Mouse (Mus musculus) stomach, embryonic 14.5 days (tissue): Measurements from ENCODE around the gene Zfp260. TPM values are rescaled to one million over a fixed set of nuclear protein-coding genes. Genes with fewer than 3 reads are reported as not detected.
A peak's percentile ranks its signal among the peaks of the same experiment; 100 is the strongest.

Experiments
- ATAC-seq: fragments of 200-750 bp; cut with Nextera tagmentation; 2 replicates; pipeline ENCODE4 v1.8.0; 2017; ENCODE audit warnings: low read depth, moderate TSS enrichment; ENCODE audit not compliant: insufficient number of reproducible peaks, insufficient read depth, low FRiP score
- H3K27ac ChIP-seq: fragments of 300-500 bp; sonication (generic); 2 replicates; pipeline ENCODE4 v1.5.1; 2014; ENCODE audit warnings: mild to moderate bottlenecking, low read length, moderate library complexity, mixed read lengths
- H3K27me3 ChIP-seq: fragments of 300-500 bp; sonication (generic); 2 replicates; pipeline ENCODE4 v1.6.1; 2014; ENCODE audit warnings: low read length, control low read depth, mixed read lengths; ENCODE audit not compliant: control insufficient read depth, insufficient read depth
- H3K36me3 ChIP-seq: fragments of 300-500 bp; sonication (generic); 2 replicates; pipeline ENCODE4 v1.6.1; 2014; ENCODE audit warnings: mild to moderate bottlenecking, control low read depth, low read length, moderate library complexity, mixed read lengths; ENCODE audit not compliant: control insufficient read depth, insufficient read depth
- H3K4me1 ChIP-seq: fragments of 300-500 bp; sonication (generic); 2 replicates; pipeline ENCODE4 v1.6.1; 2014; ENCODE audit warnings: low read length, control low read depth, mixed read lengths; ENCODE audit not compliant: control insufficient read depth, insufficient read depth
- H3K4me2 ChIP-seq: fragments of 300-500 bp; sonication (generic); replicated peaks from 2 replicates; pipeline ENCODE4 v1.6.1; 2014; ENCODE audit warnings: low read depth, low read length, control low read depth
- H3K4me3 ChIP-seq: fragments of 300-500 bp; sonication (generic); 2 replicates; pipeline ENCODE4 v1.5.1; 2014; ENCODE audit warnings: low read depth, low read length, control low read depth
- H3K9ac ChIP-seq: fragments of 300-500 bp; sonication (generic); replicated peaks from 2 replicates; pipeline ENCODE4 v1.6.1; 2014; ENCODE audit warnings: low read depth, mild to moderate bottlenecking, control low read depth, low read length, moderate library complexity, mixed read lengths
- H3K9me3 ChIP-seq: fragments of 300-500 bp; sonication (generic); 2 replicates; pipeline ENCODE4 v1.6.1; 2016; ENCODE audit warnings: low read depth, low read length, control low read depth; ENCODE audit not compliant: control insufficient read depth
- WGBS: fragments of 180-500 bp; shearing (Covaris S2); extraction: QIAGEN DNeasy Blood & Tissue Kit; methylation state at CpG from one replicate; pipeline ENCODE4 v1.1.7; 2014; 5-methylcytosine and 5-hydroxymethylcytosine counted together
- polyA plus RNA-seq: library from polyadenylated mRNA; unstranded; fragments of >200 nt; fragmentation: Nextera tagmentation; extraction: Ambion mirVana; gene quantifications from 2 replicates; pipeline ENCODE4 v1.2.1, GENCODE M21; 2014

Gene Zfp260
- 132 and 142 TPM in 2 replicates for polyA plus RNA-seq

DNA sequence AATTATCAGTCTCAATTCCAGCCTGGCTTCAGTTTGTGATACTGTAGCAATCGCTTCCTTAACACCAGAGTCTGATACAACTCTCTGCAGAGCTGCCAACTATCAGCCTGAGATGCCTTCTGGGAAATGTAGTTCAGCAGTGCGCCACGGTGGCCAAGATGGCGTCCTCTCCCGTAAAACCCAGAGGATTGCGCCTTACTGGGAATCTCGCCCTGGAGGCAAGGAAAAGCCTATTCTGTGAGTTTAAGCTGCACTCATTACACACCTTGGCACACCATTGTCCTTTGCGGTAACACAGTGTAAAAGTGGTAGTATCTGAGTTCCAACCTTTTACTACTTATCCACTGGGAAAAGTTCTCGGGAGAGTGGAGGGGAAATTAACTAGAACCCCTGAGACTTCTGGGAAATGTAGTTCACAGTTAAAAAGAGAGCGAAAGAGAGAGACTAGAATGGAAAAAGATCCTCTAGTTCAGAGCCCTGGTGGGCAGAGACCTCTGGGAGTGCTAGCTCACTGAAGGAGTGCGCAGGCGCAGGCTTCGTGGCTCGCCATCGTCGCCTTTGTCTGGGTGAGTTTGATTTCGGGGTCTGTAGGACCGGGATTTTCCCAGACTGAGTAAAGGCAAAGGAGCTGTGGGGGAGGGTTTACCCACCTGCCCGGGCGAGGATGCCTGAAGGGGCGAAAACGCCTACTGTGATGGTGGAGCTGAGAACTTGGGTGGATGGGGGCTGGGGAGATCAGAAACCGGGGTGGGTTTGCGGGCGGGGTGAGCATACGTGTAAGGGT is at the start of gene Zfp260:
Gene Zfp260 (plus strand): TSS at position 132 of the 784 bp plus-strand sequence.
- H3K9ac ChIP-seq, result peak within 1 kb of the TSS; percentile 62
- H3K9me3 ChIP-seq, result no peaks in the 10 kb centered on the region
- H3K4me3 ChIP-seq, result peak within 1 kb of the TSS; percentile 53
- H3K27me3 ChIP-seq, result no peaks in the 10 kb centered on the region
- peak within 1 kb of the TSS; percentile 83 for H3K4me2 ChIP-seq
- ATAC-seq, result peak; percentile 82
- WGBS, result under 1% methylated on average over 26 of the region's 26 CpGs
- peak within 1 kb of the TSS; percentile 93 for H3K27ac ChIP-seq
- peaks cover 10% of the 10 kb centered on the region for H3K4me1 ChIP-seq
- H3K36me3 ChIP-seq, result peaks cover 13% of the 10 kb centered on the region; the same call in 1 of the 2 replicates

GRCm38 (mm10) chr7:30048126-30048525 is 46.5 kb upstream of the Zfp260 start:
- Histone ChIP-seq H3K4me2 (no peak overlapping the region), H3K9ac (no peak overlapping the region), H3K4me1 (peaks cover 5% of the 10 kb centered on the region; the same call in 1 of the 2 replicates), H3K27me3 (no peaks in the 10 kb centered on the region), H3K4me3 (no peak overlapping the region), H3K36me3 (no peaks in the 10 kb centered on the region), H3K27ac (no peak overlapping the region), H3K9me3 (no peaks in the 10 kb centered on the region)
- no peak for ATAC-seq
- WGBS, result 84% methylated on average over 4 of the region's 4 CpGs

DNA sequence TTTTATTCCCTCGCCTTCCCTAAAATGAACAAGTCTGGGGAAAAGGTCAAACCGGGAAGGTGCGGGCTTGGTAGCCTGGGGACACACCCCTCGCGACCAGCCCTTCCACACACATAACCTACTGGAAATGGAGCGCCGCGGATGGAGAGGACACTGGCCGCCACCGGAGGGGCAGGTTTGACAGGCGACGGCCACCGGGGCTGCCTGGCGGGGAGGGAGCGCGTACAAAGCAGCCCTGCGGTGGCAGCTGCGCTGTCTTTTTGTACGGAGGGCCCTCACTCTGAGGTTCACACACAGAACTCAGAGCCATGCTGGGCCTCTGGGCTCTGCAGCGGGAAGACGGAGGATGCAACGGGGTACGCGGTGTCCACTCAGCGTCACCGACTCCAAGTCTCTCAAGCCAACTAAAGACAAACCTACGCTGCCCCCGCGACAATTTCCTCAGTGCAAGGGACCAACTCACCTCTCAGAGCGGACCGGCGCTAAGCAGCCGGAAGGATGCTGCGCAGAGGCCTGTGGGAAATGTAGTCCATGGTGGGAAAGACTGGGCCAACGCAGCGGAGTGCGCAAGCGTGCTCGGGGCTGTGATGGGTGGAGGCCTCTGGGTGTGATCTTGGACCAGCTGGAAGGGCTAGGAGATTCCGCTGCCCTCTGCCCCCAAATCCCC is 43.6 kb upstream of the Zfp260 start, which contains the start of gene Zfp14:
Gene Zfp14 (minus strand): TSS at position 499 of the 667 bp plus-strand sequence.
- Histone ChIP-seq H3K4me1 (peaks cover 5% of the 10 kb centered on the region; the same call in 1 of the 2 replicates), H3K27me3 (no peaks in the 10 kb centered on the region), H3K36me3 (no peaks in the 10 kb centered on the region), H3K4me2 (peak within 1 kb of the TSS; percentile 79), H3K9me3 (no peaks in the 10 kb centered on the region), H3K9ac (peak within 1 kb of the TSS; percentile 67), H3K4me3 (peak within 1 kb of the TSS; percentile 82), H3K27ac (peak within 1 kb of the TSS; percentile 63)
- WGBS, result under 1% methylated on average over 40 of the region's 40 CpGs
- ATAC-seq, result peak; percentile 97

- Histone ChIP-seq H3K9me3 (no peaks in the 10 kb centered on the region), H3K4me1 (peaks cover 5% of the 10 kb centered on the region; the same call in 1 of the 2 replicates), H3K9ac (no peak overlapping the region), H3K27me3 (no peaks in the 10 kb centered on the region), H3K4me2 (no peak overlapping the region), H3K36me3 (no peaks in the 10 kb centered on the region), H3K27ac (no peak overlapping the region), H3K4me3 (no peak overlapping the region)
- ATAC-seq, result no peak
- under 1% methylated on average over 3 of the region's 3 CpGs for WGBS
Observed at GRCm38 (mm10) chr7:30053591-30053990, 41.0 kb upstream of the Zfp260 start.

- 73% methylated on average over 6 of the region's 6 CpGs for WGBS
- Histone ChIP-seq H3K9me3 (no peaks in the 10 kb centered on the region), H3K4me1 (no peaks in the 10 kb centered on the region), H3K4me2 (no peak overlapping the region), H3K27ac (no peak overlapping the region), H3K36me3 (peaks cover 15% of the 10 kb centered on the region), H3K27me3 (no peaks in the 10 kb centered on the region), H3K9ac (no peak overlapping the region), H3K4me3 (no peak overlapping the region)
- ATAC-seq, result no peak
Observed at GRCm38 (mm10) chr7:30060341-30060740, 34.2 kb upstream of the Zfp260 start.

DNA sequence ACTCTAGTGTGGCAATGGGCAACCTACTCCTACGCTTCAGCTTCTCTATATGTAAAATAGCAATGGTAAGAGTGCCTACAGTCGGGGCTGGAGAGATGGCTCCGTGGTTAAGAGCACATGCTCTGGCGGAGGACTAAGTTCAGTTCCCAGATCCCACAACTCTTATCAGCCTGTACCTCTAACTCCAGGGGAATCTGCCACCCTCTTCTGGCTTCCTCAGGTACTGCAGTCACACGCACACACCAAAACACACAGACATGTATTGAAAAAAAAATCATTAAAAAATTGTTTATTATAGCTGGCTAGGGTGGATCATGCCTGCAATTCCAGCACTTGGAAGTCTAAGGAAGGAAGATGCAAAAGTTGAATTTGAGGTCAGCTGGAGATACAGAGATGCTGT is 32.1 kb upstream of the Zfp260 start:
- no peak overlapping the region for H3K4me3 ChIP-seq
- H3K9me3 ChIP-seq, result no peaks in the 10 kb centered on the region
- no peak overlapping the region for H3K4me2 ChIP-seq
- H3K4me1 ChIP-seq, result no peaks in the 10 kb centered on the region
- ATAC-seq, result no peak
- 84% methylated on average over 5 of the region's 5 CpGs for WGBS
- H3K9ac ChIP-seq, result no peak overlapping the region
- H3K27ac ChIP-seq, result no peak overlapping the region
- H3K36me3 ChIP-seq, result peaks cover 21% of the 10 kb centered on the region
- H3K27me3 ChIP-seq, result no peaks in the 10 kb centered on the region

DNA sequence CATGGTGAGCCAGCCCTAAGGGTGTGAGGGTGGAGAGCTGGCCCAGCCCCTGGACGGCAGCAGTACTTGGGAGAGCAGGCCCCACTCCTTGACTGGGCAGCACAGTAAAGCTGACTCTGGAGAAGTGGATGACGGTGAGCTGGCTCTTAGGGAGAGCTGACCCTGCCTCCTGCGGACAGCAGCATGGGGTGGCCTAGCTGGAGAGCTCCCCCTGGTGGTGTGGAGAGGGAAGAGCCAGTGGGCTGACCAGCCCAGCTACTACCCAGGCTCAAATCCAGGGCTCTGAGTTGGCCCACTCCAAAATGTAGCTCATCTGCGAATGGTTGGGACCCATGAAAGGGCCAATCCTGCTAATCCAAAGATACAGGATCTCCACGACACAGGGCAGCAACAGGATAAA is 30.0 kb upstream of the Zfp260 start:
- H3K4me1 ChIP-seq, result no peaks in the 10 kb centered on the region
- ATAC-seq, result no peak
- WGBS, result 81% methylated on average over 5 of the region's 5 CpGs
- H3K9me3 ChIP-seq, result no peaks in the 10 kb centered on the region
- H3K27ac ChIP-seq, result no peak overlapping the region
- H3K4me3 ChIP-seq, result no peak overlapping the region
- H3K27me3 ChIP-seq, result no peaks in the 10 kb centered on the region
- H3K36me3 ChIP-seq, result peaks cover 20% of the 10 kb centered on the region
- no peak overlapping the region for H3K9ac ChIP-seq
- H3K4me2 ChIP-seq, result no peak overlapping the region

GRCm38 (mm10) chr7:30072146-30073028 is 22.2 kb upstream of the Zfp260 start, which contains the start of gene Zfp82:
Gene Zfp82 (minus strand): TSS chr7:30072900.
- Histone ChIP-seq H3K27me3 (no peaks in the 10 kb centered on the region), H3K4me3 (peak within 1 kb of the TSS; percentile 73), H3K4me1 (no peaks in the 10 kb centered on the region), H3K4me2 (peak within 1 kb of the TSS; percentile 73), H3K9ac (peak within 1 kb of the TSS; percentile 47), H3K36me3 (peaks cover 9% of the 10 kb centered on the region), H3K9me3 (no peaks in the 10 kb centered on the region), H3K27ac (no peak within 1 kb of the TSS)
- peak; percentile 89 for ATAC-seq
- under 1% methylated on average over 50 of the region's 50 CpGs for WGBS
